Mouse (Mus musculus) hindbrain, embryonic 15.5 days (tissue): ENCODE data around the gene Slc30a10. TPM values are rescaled to one million over a fixed set of nuclear protein-coding genes. Genes with fewer than 3 reads are reported as not detected.

Source experiments
- ATAC-seq: fragments of 200-750 bp; cut with Nextera tagmentation; 2 replicates; pipeline ENCODE4 v1.8.0; 2017; ENCODE audit warnings: low read depth, moderate number of reproducible peaks, moderate TSS enrichment; ENCODE audit not compliant: low FRiP score
- H3K27ac ChIP-seq: fragments of 300-500 bp; sonication (generic); replicated peaks from 2 replicates; pipeline ENCODE4 v1.5.1; 2015; ENCODE audit warnings: mild to moderate bottlenecking, inconsistent platforms
- H3K27me3 ChIP-seq: fragments of 300-500 bp; sonication (generic); 2 replicates; pipeline ENCODE4 v1.6.1; 2015; ENCODE audit warnings: control low read depth, inconsistent platforms
- H3K36me3 ChIP-seq: fragments of 300-500 bp; sonication (generic); 2 replicates; pipeline ENCODE4 v1.6.1; 2015; ENCODE audit warnings: control low read depth, inconsistent platforms
- H3K4me1 ChIP-seq: fragments of 300-500 bp; sonication (generic); replicated peaks from 2 replicates; pipeline ENCODE4 v1.6.1; 2015; ENCODE audit warnings: control low read depth, inconsistent platforms
- H3K4me2 ChIP-seq: fragments of 300-500 bp; sonication (generic); 2 replicates; pipeline ENCODE4 v1.6.1; 2015; ENCODE audit warnings: moderate library complexity, mild to moderate bottlenecking, inconsistent platforms
- H3K4me3 ChIP-seq: fragments of 300-500 bp; sonication (generic); 2 replicates; pipeline ENCODE4 v1.5.1; 2015; ENCODE audit warnings: mild to moderate bottlenecking, inconsistent platforms
- H3K9ac ChIP-seq: fragments of 300-500 bp; sonication (generic); 2 replicates; pipeline ENCODE4 v1.6.1; 2015; ENCODE audit warnings: inconsistent platforms
- H3K9me3 ChIP-seq: fragments of 300-500 bp; sonication (generic); 2 replicates; pipeline ENCODE4 v1.6.1; 2016; ENCODE audit warnings: control low read depth, inconsistent platforms
- WGBS: fragments of 180-500 bp; shearing (Covaris S2); methylation state at CpG from one replicate; pipeline ENCODE4 v1.1.7; 2015; 5-methylcytosine and 5-hydroxymethylcytosine counted together
- polyA plus RNA-seq: library from polyadenylated mRNA; unstranded; fragments of >200 nt; fragmentation: Nextera tagmentation; extraction: Ambion mirVana; gene quantifications from 2 replicates; pipeline ENCODE4 v1.2.1, GENCODE M21; 2015

Gene Slc30a10
- polyA plus RNA-seq, 1 experiment from 2014 or later = 8.7 TPM

DNA sequence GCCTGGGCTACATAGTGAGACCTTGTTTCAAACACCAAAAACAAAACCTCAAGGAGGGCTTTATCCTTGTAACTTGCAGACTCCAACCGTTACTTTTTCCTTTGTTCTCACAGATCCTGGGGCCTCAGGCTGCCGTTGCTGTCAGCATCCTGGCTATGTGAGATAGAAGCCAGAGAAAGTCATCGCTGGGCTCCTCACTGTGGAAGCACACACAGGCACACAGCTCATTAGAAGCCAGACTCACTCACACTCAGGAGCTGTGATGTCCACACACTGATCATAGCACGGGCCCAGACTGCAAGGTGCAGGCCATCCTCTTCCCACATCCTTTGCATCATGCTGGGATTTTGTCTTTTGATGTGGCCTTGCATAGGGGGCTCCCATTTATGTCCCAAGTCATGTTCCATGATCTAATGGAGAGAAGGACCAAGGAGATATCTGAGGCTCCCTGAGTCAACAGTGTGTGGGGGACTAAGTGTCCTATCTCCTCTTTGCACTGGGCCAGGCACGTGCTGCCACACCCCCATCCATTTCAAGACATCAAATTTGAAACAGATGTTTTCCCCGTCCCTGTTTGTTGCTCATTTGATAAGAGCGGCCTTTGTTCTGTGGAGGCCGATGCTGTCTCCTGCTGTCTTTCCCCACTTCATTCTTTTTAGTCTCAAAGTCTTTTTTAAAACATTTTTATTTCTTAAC, 17.5 kb downstream of the Slc30a10 start:
- no peak overlapping the region for H3K4me3 ChIP-seq
- no peaks in the 10 kb centered on the region for H3K36me3 ChIP-seq
- no peak overlapping the region for H3K4me2 ChIP-seq
- no peaks in the 10 kb centered on the region for H3K27me3 ChIP-seq
- no peak overlapping the region for H3K27ac ChIP-seq
- ATAC-seq = no peak
- no peaks in the 10 kb centered on the region for H3K9me3 ChIP-seq
- H3K9ac ChIP-seq = no peak overlapping the region
- H3K4me1 ChIP-seq = no peaks in the 10 kb centered on the region
- WGBS = 60% methylated on average over 8 of the region's 8 CpGs

GRCm38 (mm10) chr1:185472730-185473129, 18.1 kb downstream of the Slc30a10 start:
- H3K9ac ChIP-seq = no peak overlapping the region
- ATAC-seq = no peak
- no peaks in the 10 kb centered on the region for H3K27me3 ChIP-seq
- H3K4me2 ChIP-seq = no peak overlapping the region
- no peaks in the 10 kb centered on the region for H3K9me3 ChIP-seq
- H3K27ac ChIP-seq = no peak overlapping the region
- no peak overlapping the region for H3K4me3 ChIP-seq
- H3K4me1 ChIP-seq = no peaks in the 10 kb centered on the region
- no peaks in the 10 kb centered on the region for H3K36me3 ChIP-seq
- 95% methylated on average over 4 of the region's 4 CpGs for WGBS

DNA sequence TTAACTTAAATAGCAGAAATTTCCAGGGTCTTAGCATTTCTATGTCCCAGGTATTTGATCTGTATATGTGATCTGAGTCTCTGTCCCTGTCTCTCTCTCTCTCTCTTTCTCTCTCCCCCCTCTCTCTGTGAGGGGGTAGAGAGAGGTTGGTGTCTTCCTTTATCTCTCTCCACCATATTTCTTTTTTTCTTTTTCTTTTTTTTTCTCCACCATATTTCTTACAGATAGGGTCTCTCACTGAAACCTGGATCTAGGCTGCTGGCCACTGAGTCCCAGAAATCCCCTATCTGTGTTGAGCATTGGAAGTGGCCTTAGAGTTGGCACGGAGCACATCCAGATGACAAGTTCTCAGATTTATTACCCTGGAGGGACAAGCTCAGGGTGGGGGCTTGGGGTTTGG, 18.8 kb downstream of the Slc30a10 start:
- Histone ChIP-seq H3K9ac (no peak overlapping the region), H3K27ac (no peak overlapping the region), H3K4me3 (no peak overlapping the region), H3K27me3 (no peaks in the 10 kb centered on the region), H3K4me2 (no peak overlapping the region), H3K9me3 (no peaks in the 10 kb centered on the region), H3K4me1 (no peaks in the 10 kb centered on the region), H3K36me3 (no peaks in the 10 kb centered on the region)
- ATAC-seq = no peak
- WGBS = 90% methylated on average over 1 of the region's 1 CpGs

DNA sequence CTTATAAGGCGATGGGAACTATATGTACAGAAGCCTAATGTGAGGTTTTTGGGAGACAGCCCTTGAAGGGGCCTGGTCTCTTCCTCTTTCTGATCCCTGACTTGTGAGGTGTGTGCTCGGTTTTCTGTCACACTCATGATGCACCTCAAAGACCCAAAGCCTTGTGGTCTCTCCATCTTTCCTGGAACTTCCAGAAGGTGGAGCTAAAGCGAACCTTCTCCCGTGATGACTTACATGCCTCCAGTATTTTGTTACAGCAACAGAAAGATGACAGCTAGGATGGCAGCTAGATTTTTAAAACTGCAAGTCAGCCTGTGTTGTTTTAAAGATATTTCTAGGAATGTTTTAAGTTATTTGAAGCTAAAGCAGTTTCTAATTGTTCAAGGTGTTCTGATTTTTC, 25.2 kb downstream of the Slc30a10 start:
- ATAC-seq = no peak
- 97% methylated on average over 4 of the region's 4 CpGs for WGBS
- H3K9me3 ChIP-seq = no peaks in the 10 kb centered on the region

DNA sequence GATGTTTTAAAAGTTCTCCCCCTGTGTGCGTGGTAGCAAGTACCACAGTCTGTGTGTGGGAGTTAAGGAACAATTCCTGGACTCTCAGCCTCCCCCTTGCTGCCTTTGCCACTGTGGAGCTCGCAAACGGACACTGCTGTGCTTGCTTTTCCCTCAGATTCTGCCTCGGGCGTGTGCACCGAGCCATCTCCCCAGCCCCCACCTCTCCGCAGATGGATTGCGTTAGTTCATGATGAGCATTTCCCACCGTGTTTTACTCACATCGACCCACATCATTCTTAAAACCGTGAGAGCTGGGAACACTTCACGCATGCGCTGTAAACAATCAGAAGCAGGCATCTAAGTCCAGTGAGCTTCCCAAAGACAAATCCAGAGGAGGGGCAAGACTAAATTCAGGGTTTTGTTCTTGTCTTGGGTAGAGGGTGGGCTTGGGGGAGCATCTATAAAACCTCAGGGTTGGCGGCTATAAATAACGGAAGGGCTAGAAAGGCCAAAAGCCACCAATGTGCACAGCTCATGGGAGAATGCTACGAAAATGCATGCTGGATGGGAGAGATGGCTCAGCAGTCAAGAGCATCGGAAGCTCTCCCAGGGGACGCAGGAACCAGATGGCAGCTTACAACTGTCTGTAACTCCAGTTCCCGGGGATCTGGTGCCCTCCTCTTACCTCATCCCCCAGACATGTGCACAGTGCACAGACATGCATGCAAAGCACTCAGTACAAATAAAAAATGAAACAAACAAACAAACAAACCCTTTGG, 27.5 kb downstream of the Slc30a10 start:
- peak; percentile 78 for ATAC-seq
- H3K27ac ChIP-seq = peak overlapping the region; percentile 73
- no peaks in the 10 kb centered on the region for H3K36me3 ChIP-seq
- H3K9ac ChIP-seq = peak overlapping the region; percentile 27; the same call in 1 of the 2 replicates
- no peaks in the 10 kb centered on the region for H3K27me3 ChIP-seq
- peak overlapping the region; percentile 28 for H3K4me3 ChIP-seq
- WGBS = 24% methylated on average over 19 of the region's 19 CpGs
- H3K4me1 ChIP-seq = peaks cover 21% of the 10 kb centered on the region
- no peaks in the 10 kb centered on the region for H3K9me3 ChIP-seq
- peak overlapping the region; percentile 52 for H3K4me2 ChIP-seq

More for the DNA sequence above, 25.2 kb downstream of the Slc30a10 start:
- Histone ChIP-seq H3K9ac (no peak overlapping the region), H3K36me3 (no peaks in the 10 kb centered on the region), H3K27me3 (no peaks in the 10 kb centered on the region), H3K4me3 (no peak overlapping the region), H3K4me1 (peaks cover 21% of the 10 kb centered on the region), H3K27ac (no peak overlapping the region), H3K4me2 (no peak overlapping the region)

DNA sequence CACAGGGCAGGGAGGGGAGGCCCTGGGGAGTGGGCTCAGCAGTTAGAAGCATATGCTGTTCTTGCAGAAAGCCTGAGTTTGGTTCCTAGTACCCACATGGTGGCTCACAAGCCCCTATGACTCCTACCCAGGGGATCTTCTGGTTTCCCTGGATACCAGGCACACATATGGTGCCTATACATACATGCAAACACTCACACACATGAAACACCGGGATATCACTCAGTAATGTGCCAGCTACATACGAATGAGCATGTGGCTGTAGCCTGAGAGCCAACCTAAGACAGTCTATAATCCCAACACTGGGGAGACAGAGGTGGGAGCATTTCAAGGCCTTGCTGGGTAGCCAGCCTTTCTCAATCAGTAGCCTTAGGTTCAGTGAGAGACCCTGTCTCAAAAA, 28.1 kb downstream of the Slc30a10 start:
- Histone ChIP-seq H3K4me2 (peak overlapping the region; percentile 52), H3K27me3 (no peaks in the 10 kb centered on the region), H3K9me3 (no peaks in the 10 kb centered on the region), H3K27ac (peak overlapping the region; percentile 73), H3K9ac (no peak overlapping the region), H3K36me3 (no peaks in the 10 kb centered on the region), H3K4me3 (no peak overlapping the region), H3K4me1 (peaks cover 21% of the 10 kb centered on the region)
- ATAC-seq = peak; percentile 52; the same call in 1 of the 2 replicates
- 54% methylated on average over 2 of the region's 2 CpGs for WGBS

- no peak overlapping the region for H3K27ac ChIP-seq
- H3K4me2 ChIP-seq = no peak overlapping the region
- H3K9ac ChIP-seq = no peak overlapping the region
- no peaks in the 10 kb centered on the region for H3K9me3 ChIP-seq
- no peak overlapping the region for H3K4me3 ChIP-seq
- ATAC-seq = no peak
- peaks cover 21% of the 10 kb centered on the region for H3K4me1 ChIP-seq
- H3K27me3 ChIP-seq = no peaks in the 10 kb centered on the region
- 83% methylated on average over 12 of the region's 12 CpGs for WGBS
- H3K36me3 ChIP-seq = no peaks in the 10 kb centered on the region
These were observed 28.9 kb downstream of the Slc30a10 start for GRCm38 (mm10) chr1:185483356-185484057.

- H3K4me3 ChIP-seq = no peak overlapping the region
- H3K9ac ChIP-seq = no peak overlapping the region
- peaks cover 26% of the 10 kb centered on the region for H3K4me1 ChIP-seq
- WGBS = 53% methylated on average over 19 of the region's 19 CpGs
- peak overlapping the region; percentile 28 for H3K4me2 ChIP-seq
- H3K9me3 ChIP-seq = no peaks in the 10 kb centered on the region
- H3K36me3 ChIP-seq = no peaks in the 10 kb centered on the region
- H3K27me3 ChIP-seq = no peaks in the 10 kb centered on the region
- ATAC-seq = no peak
- H3K27ac ChIP-seq = no peak overlapping the region
These were observed 29.6 kb downstream of the Slc30a10 start for GRCm38 (mm10) chr1:185484281-185484680.

DNA sequence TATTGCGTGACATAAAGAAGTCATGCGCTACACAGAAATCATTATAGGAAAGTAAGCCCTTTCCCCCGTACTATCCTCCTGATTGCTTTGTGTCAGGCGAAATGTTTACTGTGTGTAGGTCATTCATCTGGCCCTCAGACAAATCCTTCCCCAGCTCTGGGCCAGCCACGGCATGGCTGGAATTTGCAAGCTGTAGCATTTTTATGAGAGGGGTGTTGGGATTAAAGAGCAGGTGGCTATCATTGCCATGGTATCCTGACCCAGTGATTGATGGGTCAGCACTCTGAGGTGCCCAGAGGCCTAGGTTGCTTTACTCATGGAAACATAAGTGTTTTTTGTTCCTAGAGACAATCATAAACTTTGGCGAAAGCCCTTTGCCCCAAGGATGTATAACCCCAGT, 35.2 kb downstream of the Slc30a10 start:
- WGBS = 65% methylated on average over 6 of the region's 6 CpGs
- H3K4me2 ChIP-seq = no peak overlapping the region
- no peak overlapping the region for H3K27ac ChIP-seq
- peaks cover 5% of the 10 kb centered on the region; the same call in 1 of the 2 replicates for H3K4me1 ChIP-seq
- no peak overlapping the region for H3K9ac ChIP-seq
- H3K27me3 ChIP-seq = no peaks in the 10 kb centered on the region
- H3K36me3 ChIP-seq = no peaks in the 10 kb centered on the region
- H3K4me3 ChIP-seq = no peak overlapping the region
- H3K9me3 ChIP-seq = no peaks in the 10 kb centered on the region
- no peak for ATAC-seq

DNA sequence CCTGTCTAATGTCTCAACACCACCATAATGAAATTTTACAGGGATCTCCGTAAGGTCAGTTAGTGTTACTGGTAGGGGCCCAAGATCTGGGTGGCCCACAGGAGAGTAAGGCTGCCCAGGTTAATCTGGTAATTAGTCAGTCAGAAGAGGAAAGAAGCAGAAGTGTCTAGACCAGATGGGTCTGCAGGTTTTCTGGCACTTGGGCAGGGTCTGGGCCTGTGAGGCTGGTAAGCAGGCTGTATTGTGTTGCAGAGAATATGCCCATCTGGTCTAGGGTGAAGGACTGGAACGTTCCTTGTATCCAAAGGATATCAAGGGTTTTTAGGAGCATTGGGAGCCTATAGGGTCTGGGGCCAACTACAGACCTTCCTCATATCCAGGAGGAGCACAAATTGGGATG, 36.0 kb downstream of the Slc30a10 start:
- peaks cover 5% of the 10 kb centered on the region; the same call in 1 of the 2 replicates for H3K4me1 ChIP-seq
- no peak for ATAC-seq
- WGBS = 76% methylated on average over 2 of the region's 2 CpGs
- H3K9ac ChIP-seq = no peak overlapping the region
- no peaks in the 10 kb centered on the region for H3K9me3 ChIP-seq
- H3K36me3 ChIP-seq = no peaks in the 10 kb centered on the region
- no peak overlapping the region for H3K4me2 ChIP-seq
- no peak overlapping the region for H3K4me3 ChIP-seq
- no peaks in the 10 kb centered on the region for H3K27me3 ChIP-seq
- no peak overlapping the region; the same call in 1 of the 2 replicates for H3K27ac ChIP-seq

- Histone ChIP-seq H3K9ac (no peak overlapping the region), H3K27ac (peak overlapping the region; percentile 68), H3K9me3 (no peaks in the 10 kb centered on the region), H3K4me3 (no peak overlapping the region), H3K4me2 (no peak overlapping the region), H3K27me3 (no peaks in the 10 kb centered on the region), H3K36me3 (no peaks in the 10 kb centered on the region), H3K4me1 (peaks cover 9% of the 10 kb centered on the region)
- 24% methylated on average over 4 of the region's 4 CpGs for WGBS
- ATAC-seq = peak; percentile 91
These were observed 38.9 kb downstream of the Slc30a10 start for GRCm38 (mm10) chr1:185493439-185494034.
